Mouse (Mus musculus): Measurements from ENCODE around the gene Hist1h2ba.

Gene Hist1h2ba

DNA sequence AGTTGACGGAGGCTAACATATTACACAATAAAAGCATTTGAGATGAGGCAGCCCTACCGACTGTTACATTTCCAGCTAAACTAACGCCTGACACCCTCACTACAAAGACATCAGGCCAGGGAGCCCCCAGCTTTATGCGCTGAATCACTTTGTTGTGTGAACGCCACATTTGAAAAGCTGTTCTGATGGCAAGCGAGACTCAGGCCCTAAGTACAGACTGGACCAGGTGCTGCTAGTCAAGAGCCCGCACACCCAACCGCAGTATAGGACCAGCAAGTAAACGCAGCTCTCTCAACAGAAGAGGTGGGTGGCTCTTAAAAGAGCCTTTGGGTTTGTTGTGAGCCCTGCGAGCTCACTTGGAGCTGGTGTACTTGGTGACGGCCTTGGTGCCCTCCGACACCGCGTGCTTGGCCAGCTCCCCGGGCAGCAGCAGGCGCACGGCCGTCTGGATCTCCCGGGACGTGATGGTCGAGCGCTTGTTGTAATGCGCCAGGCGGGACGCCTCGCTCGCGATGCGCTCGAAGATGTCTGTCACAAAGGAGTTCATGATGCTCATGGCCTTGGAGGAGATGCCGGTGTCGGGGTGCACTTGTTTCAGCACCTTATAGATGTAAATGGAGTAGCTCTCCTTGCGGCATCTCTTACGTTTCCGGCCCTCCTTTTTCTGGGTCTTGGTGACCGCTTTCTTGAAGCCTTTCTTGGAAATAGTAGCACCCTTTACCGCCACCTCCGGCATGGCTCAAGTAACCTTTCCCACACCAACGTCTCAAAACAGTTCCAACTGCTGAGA, at the start of gene Hist1h2ba:
Hist1h2ba (minus strand) TSS at position 736 of the 790 bp plus-strand sequence.
- no peak for DNase-seq

GRCm38 (mm10) chr13:23972271-23972670, 38.3 kb upstream of the Hist1h2ba start:
- no peak for DNase-seq

DNA sequence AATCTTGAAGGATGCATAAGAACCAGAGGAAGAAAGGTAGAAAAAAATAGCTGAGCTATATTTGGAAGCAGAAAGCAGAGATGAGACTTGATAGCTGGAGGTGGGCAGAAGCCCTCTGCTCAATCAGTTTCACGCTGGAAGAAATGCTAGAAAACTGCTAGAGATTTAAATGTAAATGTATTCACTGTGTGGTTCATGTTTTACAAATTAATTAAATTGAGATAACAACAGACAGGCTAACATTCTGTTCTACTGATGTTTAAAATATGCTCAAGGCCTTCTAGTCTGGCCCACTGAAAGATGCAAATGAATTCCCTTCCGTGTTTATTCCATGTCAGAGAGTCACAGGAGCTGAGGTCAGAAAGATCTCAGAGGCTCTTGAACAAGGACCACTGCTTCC, 37.9 kb upstream of the Hist1h2ba start:
- DNase-seq = no peak

DNA sequence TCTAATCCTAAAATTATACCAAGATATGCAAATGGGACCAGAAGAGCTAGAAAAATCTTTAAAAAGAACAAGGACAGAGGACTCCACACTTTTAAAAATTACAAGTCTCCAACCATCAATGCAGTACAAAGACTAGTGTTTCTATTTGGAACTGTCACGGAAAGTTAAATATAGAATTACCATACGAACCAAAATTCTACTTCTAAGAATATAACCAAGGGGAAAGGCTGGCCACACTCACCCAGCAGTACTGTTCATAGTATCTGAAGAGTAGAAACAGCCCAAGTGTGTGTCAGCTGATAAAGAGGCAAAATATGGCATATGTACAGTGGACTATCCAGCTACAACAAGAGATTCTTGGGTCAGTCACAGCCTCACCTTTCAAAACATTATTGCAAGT, 31.0 kb upstream of the Hist1h2ba start:
- no peak for DNase-seq

DNA sequence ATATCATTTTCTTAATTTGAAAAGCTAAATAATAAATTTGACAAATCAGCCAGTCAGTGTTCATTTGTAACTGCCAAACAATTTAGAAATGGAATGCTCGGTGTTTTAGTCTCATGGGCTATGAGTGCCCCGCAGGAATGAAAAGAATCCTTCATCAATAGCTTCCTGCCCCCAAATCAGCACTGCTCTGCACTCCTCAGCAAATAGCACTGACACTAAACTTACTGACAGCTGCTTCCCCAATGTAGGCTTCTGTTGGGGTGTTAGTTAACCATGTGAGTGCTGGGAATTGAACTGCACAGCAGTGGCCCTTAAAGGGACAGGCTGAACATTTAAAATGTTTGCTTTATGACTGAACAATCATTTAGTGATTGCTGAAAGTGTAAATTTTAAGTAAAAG, 25.8 kb upstream of the Hist1h2ba start:
- DNase-seq = no peak

DNA sequence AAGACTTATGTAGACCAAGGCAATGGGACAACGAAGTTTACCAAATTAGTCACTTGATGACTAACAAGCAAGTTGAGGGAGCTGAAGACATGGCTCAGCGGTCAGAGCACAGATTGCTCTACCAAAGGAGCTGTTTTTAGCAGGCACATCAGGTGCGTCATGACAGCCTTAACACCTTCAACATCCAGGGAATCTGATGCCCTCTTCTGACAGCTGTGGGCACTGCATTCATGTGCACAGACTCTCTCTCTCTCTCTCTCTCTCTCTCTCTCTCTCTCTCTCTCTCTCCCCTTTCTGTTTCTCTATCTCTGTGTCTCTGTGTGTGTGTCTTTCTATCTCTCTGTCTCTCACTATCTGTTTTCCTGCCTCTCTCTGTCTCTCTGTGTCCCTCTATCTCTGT, 17.0 kb upstream of the Hist1h2ba start:
- DNase-seq = no peak

GRCm38 (mm10) chr13:23949484-23950246, 15.7 kb upstream of the Hist1h2ba start:
- DNase-seq = no peak

GRCm38 (mm10) chr13:23946254-23946653, 12.3 kb upstream of the Hist1h2ba start:
- DNase-seq = no peak

- DNase-seq = no peak
These were observed 8.9 kb upstream of the Hist1h2ba start for GRCm38 (mm10) chr13:23942861-23943260.

- DNase-seq = no peak
These were observed 6.3 kb upstream of the Hist1h2ba start for GRCm38 (mm10) chr13:23940291-23940690.

DNA sequence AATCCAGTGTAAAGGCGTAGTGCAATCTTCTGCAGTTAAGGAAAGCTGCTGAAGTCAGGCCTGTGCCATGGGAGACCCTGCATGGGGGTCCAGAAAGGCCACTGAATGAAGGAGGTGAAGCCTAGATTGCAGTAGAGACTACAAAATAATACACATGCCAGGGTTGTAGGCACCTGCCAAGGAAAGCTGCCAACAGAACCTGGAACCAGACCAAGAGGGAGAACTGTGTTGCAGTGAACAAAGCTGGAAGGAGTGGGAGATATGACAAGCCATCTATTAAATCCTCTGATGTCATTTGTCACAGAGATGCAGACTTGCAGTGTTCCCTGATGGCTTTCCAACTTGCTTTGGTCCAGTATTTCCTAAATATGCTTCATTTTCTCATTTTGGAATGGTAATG, 4.7 kb upstream of the Hist1h2ba start:
- DNase-seq = no peak

DNA sequence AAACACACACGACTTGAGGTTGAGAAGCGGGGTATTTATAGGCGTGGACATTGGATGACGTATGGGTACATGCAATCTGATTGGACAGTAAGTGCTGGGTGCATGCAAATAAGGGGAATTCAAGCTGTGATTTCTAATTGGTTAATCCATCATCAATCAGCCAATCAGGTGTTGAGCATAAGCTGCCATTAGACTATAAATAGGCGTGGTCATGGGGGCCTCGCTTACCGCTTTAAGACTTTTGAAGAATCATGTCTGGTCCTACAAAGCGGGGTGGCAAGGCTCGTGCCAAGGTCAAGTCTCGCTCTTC, 210 bp upstream of the Hist1h2ba start, which contains the start of gene Hist1h2aa:
Hist1h2aa (plus strand) TSS at position 252 of the 310 bp plus-strand sequence.
- DNase-seq = no peak

DNA sequence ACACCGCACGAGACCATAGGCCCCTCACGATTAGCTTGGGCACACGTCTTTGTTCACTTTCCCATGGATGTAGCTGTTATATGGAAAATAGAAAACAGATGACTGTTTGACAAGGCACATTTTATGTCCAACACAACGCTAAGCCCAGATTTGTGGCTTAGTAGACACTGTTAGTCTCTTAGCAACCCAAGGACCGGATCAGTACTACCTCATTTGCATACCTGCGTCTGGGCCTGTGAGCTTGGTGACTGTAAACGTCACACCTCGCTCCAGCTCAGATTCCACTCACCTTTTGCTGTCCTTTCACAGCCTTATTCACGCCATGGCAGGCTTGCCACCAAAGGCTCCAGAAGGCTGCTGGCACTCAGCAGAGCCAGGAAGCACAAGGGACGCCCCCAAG, 3.1 kb downstream of the Hist1h2ba start:
- DNase-seq = no peak

GRCm38 (mm10) chr13:23930461-23930860, 3.5 kb downstream of the Hist1h2ba start:
- DNase-seq = no peak

DNA sequence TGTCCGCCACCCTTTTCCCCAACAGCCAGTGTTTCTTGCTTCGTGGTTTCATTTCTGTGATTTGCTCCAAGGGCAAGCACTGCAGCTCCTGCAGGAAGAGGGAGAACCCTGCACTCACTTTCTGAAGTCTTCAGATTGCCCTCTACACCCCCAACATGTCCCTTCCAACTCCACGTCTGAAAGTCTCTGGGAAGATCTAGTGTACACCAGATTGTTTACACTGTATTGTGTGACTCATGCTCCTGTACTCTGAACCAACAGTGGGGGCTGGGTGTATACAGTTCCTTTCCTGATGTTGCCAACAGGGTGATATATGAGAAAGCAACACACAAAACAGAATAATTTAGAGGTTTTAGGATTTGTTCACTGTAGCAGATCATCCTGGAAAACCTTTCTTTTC, 5.3 kb downstream of the Hist1h2ba start:
- no peak for DNase-seq

DNA sequence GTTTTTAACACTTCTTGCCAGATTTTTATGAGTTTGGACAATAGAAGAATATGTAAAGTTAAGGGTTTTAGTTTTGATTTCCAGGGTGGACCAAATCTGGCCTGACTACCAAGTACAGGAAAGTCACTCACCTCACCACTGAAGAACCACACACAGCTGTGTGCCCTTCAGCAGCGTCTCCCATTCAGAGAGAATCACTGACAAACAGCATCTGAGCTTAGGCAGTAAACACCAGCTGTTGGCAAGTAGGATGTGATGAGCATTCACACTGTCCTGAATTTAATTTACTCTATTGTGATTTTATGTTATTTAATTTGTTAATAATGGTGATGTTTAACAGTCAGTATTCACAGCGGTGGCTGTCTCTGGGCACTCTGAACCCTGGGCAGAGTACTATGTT, 8.2 kb downstream of the Hist1h2ba start:
- no peak for DNase-seq

- DNase-seq = no peak
These were observed 16.3 kb downstream of the Hist1h2ba start for GRCm38 (mm10) chr13:23917674-23918073.

DNA sequence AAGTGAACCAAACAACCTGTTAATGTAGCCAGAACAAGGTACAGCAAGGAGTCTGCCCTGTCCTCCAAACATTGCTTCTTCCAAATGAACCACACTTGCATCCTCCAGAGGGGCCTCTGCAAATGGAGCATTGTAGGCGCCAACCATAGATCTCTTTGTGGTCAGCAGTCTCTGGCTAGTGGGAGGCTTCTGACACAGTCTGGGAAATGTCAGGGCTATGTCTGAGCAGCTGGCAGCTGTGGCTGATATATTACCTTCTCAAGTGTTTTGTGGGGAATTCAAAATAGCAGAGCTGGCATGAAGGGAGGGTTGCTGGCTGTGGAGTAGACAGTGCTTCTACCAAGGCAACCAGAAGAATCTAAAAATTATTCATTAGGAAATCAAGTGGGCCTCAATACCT, 17.8 kb downstream of the Hist1h2ba start:
- DNase-seq = no peak

GRCm38 (mm10) chr13:23914376-23915167, 19.4 kb downstream of the Hist1h2ba start, which contains the start of gene Slc17a4:
Gene Slc17a4 (minus strand): TSS chr13:23915009.
- DNase-seq = no peak

GRCm38 (mm10) chr13:23913791-23914306, 20.1 kb downstream of the Hist1h2ba start:
- DNase-seq = no peak

DNA sequence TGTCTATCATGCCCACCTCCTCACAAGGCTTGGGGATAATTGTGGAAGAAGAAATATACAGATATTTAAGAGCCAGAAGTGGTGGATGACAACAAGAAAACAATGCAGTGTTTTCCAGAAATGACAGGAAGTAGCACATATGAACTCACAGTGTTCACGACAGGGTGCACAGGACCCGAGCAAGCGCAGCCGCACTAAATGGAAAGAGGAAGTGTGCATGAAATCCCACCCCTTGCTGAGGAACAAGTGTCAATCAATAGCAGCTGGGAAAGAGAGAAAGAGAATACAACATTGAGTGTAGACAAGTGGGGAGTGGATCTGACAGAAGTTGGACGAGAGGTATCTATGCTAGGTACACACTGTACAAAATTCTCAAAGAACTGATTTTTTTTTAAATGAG, 22.6 kb downstream of the Hist1h2ba start:
- DNase-seq = no peak

DNA sequence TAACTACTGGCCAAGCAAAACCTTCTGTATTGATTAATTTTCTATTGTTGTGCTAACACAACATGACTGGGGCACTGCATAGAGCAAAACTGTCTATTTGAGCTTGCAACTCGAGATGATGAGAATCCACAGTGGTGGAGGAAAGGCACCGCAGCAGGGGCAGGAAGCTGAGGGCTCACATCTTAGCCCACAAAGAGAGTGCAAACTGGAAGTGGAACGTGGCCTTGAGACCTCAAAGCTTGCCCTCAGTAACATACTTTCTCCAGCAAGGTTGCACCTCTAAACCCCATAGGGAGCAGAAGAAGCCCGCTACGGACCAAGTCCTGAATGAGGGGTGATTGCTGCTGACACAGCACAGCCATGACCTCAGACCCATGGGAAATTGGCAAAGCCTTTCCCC, 23.8 kb downstream of the Hist1h2ba start:
- no peak for DNase-seq

DNA sequence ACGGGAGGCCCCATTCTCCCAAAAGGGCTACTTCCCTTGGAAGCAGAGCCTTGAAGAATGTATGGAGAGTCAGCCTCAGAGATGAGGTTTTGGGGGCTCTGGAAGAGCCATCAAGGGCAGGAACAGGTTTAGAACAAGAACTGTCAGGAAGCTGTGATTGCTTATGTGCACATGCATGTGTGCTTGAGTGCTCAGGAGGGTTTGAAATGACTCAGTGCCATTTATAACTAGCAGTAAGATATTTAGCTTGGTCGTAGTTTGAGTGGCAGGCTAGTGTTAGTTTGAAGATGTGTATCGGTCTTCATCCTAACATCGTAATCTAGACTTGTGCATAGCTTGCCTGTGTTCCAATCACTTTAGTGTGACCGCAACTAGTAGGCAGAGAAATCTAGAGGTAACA, 27.1 kb downstream of the Hist1h2ba start:
- DNase-seq = no peak

All from thymus, adult 18-20 months (tissue).